Mouse (Mus musculus): ENCODE results near the gene Ripk4. TPM values are rescaled to one million over a fixed set of nuclear protein-coding genes. Genes with fewer than 3 reads are reported as not detected.

Gene Ripk4
- polyA plus RNA-seq, 1 experiment from 2014 or later, result 2.4 TPM

DNA sequence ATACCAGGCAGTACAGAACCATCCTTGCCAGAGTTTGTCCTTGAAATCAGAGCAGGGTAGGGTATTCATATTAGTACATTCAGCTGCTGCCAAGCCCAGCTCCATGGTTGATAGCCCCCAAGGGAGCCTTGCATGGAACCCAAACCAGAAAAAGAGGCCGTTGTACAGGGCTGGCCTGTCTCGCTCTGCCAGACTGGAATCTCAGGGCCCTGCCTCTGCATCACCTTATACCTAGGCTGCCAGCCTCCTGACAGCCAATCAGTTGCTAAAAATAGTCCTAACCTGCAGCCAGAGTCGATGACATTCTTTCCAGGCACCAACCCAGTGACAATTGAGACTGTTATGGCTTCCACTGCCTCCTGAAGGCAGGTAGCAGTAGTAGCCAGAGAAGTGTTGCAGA lies 37.2 kb downstream of the Ripk4 start:
- Histone ChIP-seq H3K4me2 (ENCODE audit: low read depth, low read length) (no peak overlapping the region), H3K27me3 (ENCODE audit: insufficient read depth, low read length) (no peaks in the 10 kb centered on the region), H3K4me3 (ENCODE audit: low read depth, low read length) (no peak overlapping the region), H3K36me3 (replicated peaks; ENCODE audit: insufficient read depth, low read length) (no peaks in the 10 kb centered on the region), H3K9me3 (ENCODE audit: low read length) (no peaks in the 10 kb centered on the region), H3K27ac (ENCODE audit: low read depth) (no peak overlapping the region), H3K9ac (replicated peaks) (no peak overlapping the region), H3K4me1 (ENCODE audit: insufficient read depth) (no peaks in the 10 kb centered on the region)
- TF ChIP-seq CTCF (IDR thresholded peaks at IDR 0.05; ENCODE audit: low read depth), result no peak
- TF ChIP-seq EP300 (IDR thresholded peaks at IDR 0.05; ENCODE audit: low read depth), result no peak
- no peak for ATAC-seq
- 67% methylated on average over 3 of the region's 3 CpGs for WGBS (ENCODE audit: insufficient replicate concordance)
- DNase-seq, result no peak

DNA sequence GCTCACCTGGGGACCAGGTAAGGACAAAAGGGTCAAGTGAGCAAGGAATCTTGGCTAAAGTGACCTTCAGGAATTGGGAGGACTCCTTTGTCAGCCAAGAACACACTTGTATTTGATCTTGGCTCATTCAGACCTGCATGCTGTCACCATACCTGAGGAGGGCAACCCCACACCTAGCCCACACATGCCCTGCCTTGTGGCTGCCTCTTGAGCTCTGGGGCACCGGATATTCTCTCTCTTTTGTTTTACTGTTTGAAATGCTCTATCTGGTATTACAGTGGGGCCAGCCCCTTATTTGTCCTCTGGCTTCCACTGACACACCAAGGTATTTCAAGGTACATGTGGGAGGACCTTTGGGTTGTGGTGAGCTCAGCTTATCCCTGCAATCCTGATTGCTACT lies 43.5 kb downstream of the Ripk4 start:
- DNase-seq (no peak), ATAC-seq (no peak)
- no peak overlapping the region for H3K27ac ChIP-seq (ENCODE audit: low read depth)
- H3K27me3 ChIP-seq (ENCODE audit: insufficient read depth, low read length), result no peaks in the 10 kb centered on the region
- 81% methylated on average over 1 of the region's 1 CpGs for WGBS (ENCODE audit: insufficient replicate concordance)
- H3K4me1 ChIP-seq (ENCODE audit: insufficient read depth), result no peaks in the 10 kb centered on the region
- H3K4me3 ChIP-seq (ENCODE audit: low read depth, low read length), result no peak overlapping the region
- no peak for TF ChIP-seq EP300 (IDR thresholded peaks at IDR 0.05; ENCODE audit: low read depth)
- TF ChIP-seq CTCF (IDR thresholded peaks at IDR 0.05; ENCODE audit: low read depth), result no peak
- H3K9ac ChIP-seq (replicated peaks), result no peak overlapping the region
- H3K36me3 ChIP-seq (replicated peaks; ENCODE audit: insufficient read depth, low read length), result no peaks in the 10 kb centered on the region
- H3K4me2 ChIP-seq (ENCODE audit: low read depth, low read length), result no peak overlapping the region
- no peaks in the 10 kb centered on the region for H3K9me3 ChIP-seq (ENCODE audit: low read length)

- H3K4me1 ChIP-seq (ENCODE audit: insufficient read depth), result no peaks in the 10 kb centered on the region
- H3K27ac ChIP-seq (ENCODE audit: low read depth), result no peak overlapping the region
- H3K36me3 ChIP-seq (replicated peaks; ENCODE audit: insufficient read depth, low read length), result no peaks in the 10 kb centered on the region
- TF ChIP-seq EP300 (IDR thresholded peaks at IDR 0.05; ENCODE audit: low read depth), result no peak
- no peak for TF ChIP-seq CTCF (IDR thresholded peaks at IDR 0.05; ENCODE audit: low read depth)
- ATAC-seq (no peak), DNase-seq (no peak)
- H3K9ac ChIP-seq (replicated peaks), result no peak overlapping the region
- no peak overlapping the region for H3K4me2 ChIP-seq (ENCODE audit: low read depth, low read length)
- no peaks in the 10 kb centered on the region for H3K9me3 ChIP-seq (ENCODE audit: low read length)
- H3K27me3 ChIP-seq (ENCODE audit: insufficient read depth, low read length), result no peaks in the 10 kb centered on the region
- no peak overlapping the region for H3K4me3 ChIP-seq (ENCODE audit: low read depth, low read length)
Measured at GRCm38 (mm10) chr16:97719392-97719983, 44.1 kb downstream of the Ripk4 start.

- H3K36me3 ChIP-seq (replicated peaks; ENCODE audit: insufficient read depth, low read length), result no peaks in the 10 kb centered on the region
- no peak overlapping the region for H3K4me2 ChIP-seq (ENCODE audit: low read depth, low read length)
- H3K9ac ChIP-seq (replicated peaks), result no peak overlapping the region
- WGBS (ENCODE audit: insufficient replicate concordance), result 59% methylated on average over 6 of the region's 6 CpGs
- H3K4me3 ChIP-seq (ENCODE audit: low read depth, low read length), result no peak overlapping the region
- H3K9me3 ChIP-seq (ENCODE audit: low read length), result no peaks in the 10 kb centered on the region
- DNase-seq (no peak), ATAC-seq (no peak)
- no peaks in the 10 kb centered on the region for H3K4me1 ChIP-seq (ENCODE audit: insufficient read depth)
- TF ChIP-seq EP300 (IDR thresholded peaks at IDR 0.05; ENCODE audit: low read depth) (no peak), CTCF (IDR thresholded peaks at IDR 0.05; ENCODE audit: low read depth) (no peak)
- H3K27me3 ChIP-seq (ENCODE audit: insufficient read depth, low read length), result no peaks in the 10 kb centered on the region
- H3K27ac ChIP-seq (ENCODE audit: low read depth), result no peak overlapping the region
Measured at GRCm38 (mm10) chr16:97716567-97716966, 47.0 kb downstream of the Ripk4 start.

DNA sequence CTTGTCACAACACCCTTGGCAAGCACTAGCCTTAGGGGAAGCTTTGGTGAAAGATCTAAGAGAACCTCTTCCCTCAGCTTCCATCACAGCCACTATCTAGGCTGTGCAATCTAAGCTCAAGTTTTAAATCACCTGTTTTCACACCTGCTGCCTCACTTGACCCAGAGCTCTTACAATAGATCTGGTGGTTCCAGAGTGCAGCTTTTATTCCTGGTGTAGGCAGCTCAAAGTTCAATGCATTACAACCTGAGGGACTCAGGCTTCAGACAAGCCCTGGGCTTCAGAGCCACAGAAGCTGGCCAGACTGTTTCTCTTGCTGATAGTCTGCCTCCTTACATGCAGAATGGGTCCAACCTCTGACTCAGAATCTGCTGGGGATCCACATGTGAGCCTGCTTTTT lies 51.5 kb downstream of the Ripk4 start:
- Histone ChIP-seq H3K9me3 (ENCODE audit: low read length) (no peaks in the 10 kb centered on the region), H3K36me3 (replicated peaks; ENCODE audit: insufficient read depth, low read length) (no peaks in the 10 kb centered on the region), H3K4me3 (ENCODE audit: low read depth, low read length) (no peak overlapping the region), H3K4me2 (ENCODE audit: low read depth, low read length) (no peak overlapping the region), H3K27me3 (ENCODE audit: insufficient read depth, low read length) (no peaks in the 10 kb centered on the region), H3K27ac (ENCODE audit: low read depth) (no peak overlapping the region), H3K4me1 (ENCODE audit: insufficient read depth) (no peaks in the 10 kb centered on the region), H3K9ac (replicated peaks) (no peak overlapping the region)
- ATAC-seq, result no peak
- no peak for DNase-seq
- no peak for TF ChIP-seq CTCF (IDR thresholded peaks at IDR 0.05; ENCODE audit: low read depth)
- no peak for TF ChIP-seq EP300 (IDR thresholded peaks at IDR 0.05; ENCODE audit: low read depth)

- H3K27ac ChIP-seq (ENCODE audit: low read depth), result no peak overlapping the region
- no peaks in the 10 kb centered on the region for H3K9me3 ChIP-seq (ENCODE audit: low read length)
- H3K9ac ChIP-seq (replicated peaks), result no peak overlapping the region
- no peaks in the 10 kb centered on the region for H3K4me1 ChIP-seq (ENCODE audit: insufficient read depth)
- no peaks in the 10 kb centered on the region for H3K36me3 ChIP-seq (replicated peaks; ENCODE audit: insufficient read depth, low read length)
- no peak overlapping the region for H3K4me3 ChIP-seq (ENCODE audit: low read depth, low read length)
- H3K4me2 ChIP-seq (ENCODE audit: low read depth, low read length), result no peak overlapping the region
- no peak for TF ChIP-seq EP300 (IDR thresholded peaks at IDR 0.05; ENCODE audit: low read depth)
- no peak for TF ChIP-seq CTCF (IDR thresholded peaks at IDR 0.05; ENCODE audit: low read depth)
- WGBS (ENCODE audit: insufficient replicate concordance), result 63% methylated on average over 1 of the region's 1 CpGs
- no peaks in the 10 kb centered on the region for H3K27me3 ChIP-seq (ENCODE audit: insufficient read depth, low read length)
- ATAC-seq (no peak), DNase-seq (no peak)
Measured at GRCm38 (mm10) chr16:97701871-97702270, 61.7 kb downstream of the Ripk4 start.

DNA sequence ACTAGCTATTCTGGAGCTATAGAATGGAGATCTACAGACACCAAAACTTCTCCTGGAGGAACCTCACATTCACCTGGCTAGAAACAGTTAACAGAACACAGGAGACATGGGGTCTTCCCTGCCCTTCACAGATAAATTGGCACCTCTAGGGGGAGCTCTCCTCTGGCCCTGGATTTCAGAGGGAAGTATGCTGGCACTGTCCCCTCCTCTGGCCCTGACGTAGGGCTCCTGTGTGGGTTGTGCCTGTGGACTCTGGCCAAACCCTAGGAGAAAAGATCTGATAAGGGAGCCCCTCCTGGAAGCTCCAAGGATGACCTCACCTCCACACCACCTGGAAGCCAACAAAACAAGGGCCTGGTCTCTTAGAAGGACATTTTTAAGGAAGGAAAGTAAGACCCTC lies 65.8 kb downstream of the Ripk4 start:
- Histone ChIP-seq H3K27me3 (ENCODE audit: insufficient read depth, low read length) (no peaks in the 10 kb centered on the region), H3K4me2 (ENCODE audit: low read depth, low read length) (no peak overlapping the region), H3K4me1 (ENCODE audit: insufficient read depth) (no peaks in the 10 kb centered on the region), H3K9ac (replicated peaks) (no peak overlapping the region), H3K36me3 (replicated peaks; ENCODE audit: insufficient read depth, low read length) (no peaks in the 10 kb centered on the region), H3K9me3 (ENCODE audit: low read length) (no peaks in the 10 kb centered on the region), H3K27ac (ENCODE audit: low read depth) (no peak overlapping the region), H3K4me3 (ENCODE audit: low read depth, low read length) (no peak overlapping the region)
- 29% methylated on average over 1 of the region's 1 CpGs for WGBS (ENCODE audit: insufficient replicate concordance)
- DNase-seq, result peak; percentile 60
- ATAC-seq, result peak; percentile 96
- TF ChIP-seq EP300 (IDR thresholded peaks at IDR 0.05; ENCODE audit: low read depth), result no peak
- TF ChIP-seq CTCF (IDR thresholded peaks at IDR 0.05; ENCODE audit: low read depth), result peak; percentile 65
